Mouse (Mus musculus) spleen, adult 2 months (tissue): ENCODE data around the gene Garnl3.

Source experiments
- CTCF ChIP-seq: fragments of 200-500 bp; IDR thresholded peaks from 2 replicates; pipeline ENCODE4 v1.5.1; 2011; ENCODE audit warnings: mild to moderate bottlenecking, inconsistent platforms; ENCODE audit not compliant: insufficient read depth, insufficient read length, insufficient replicate concordance; ENCODE audit errors: extremely low read depth
- POLR2A ChIP-seq: fragments of 200-500 bp; IDR thresholded peaks from 2 replicates; pipeline ENCODE4 v1.6.1; 2011; ENCODE audit warnings: low read depth, low read length, inconsistent platforms

DNA sequence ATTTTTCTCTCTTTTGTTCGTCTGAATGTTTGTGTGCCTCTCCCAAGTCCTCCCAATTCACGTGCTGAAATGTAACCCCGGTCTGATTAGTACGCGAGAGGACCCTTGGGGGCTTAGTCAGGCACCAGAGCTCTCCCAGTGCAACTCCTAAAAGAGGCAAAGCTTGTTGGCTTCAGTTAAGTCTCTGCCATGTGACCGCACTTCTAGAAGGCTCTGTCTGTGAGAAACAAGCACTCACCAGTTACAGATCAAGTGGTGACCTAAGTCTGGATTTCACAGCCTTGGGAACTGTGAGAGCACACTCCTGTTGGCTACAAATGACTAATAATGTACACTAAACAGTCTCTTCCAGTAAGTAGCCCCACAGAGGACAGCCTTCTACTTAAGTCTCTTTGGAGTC lies 8.6 kb downstream of the Garnl3 start:
- TF ChIP-seq POLR2A (no peak), CTCF (no peak)
